Mouse (Mus musculus): ENCODE data around the gene Nek1. TPM values are rescaled to one million over a fixed set of nuclear protein-coding genes. Genes with fewer than 3 reads are reported as not detected.

Gene Nek1
- polyA plus RNA-seq, 1 experiment from 2014 or later = 21.1 TPM

GRCm38 (mm10) chr8:61132561-61133134 is 139.7 kb downstream of the Nek1 start:
- Histone ChIP-seq H3K4me1 (no peaks in the 10 kb centered on the region), H3K27me3 (replicated peaks; ENCODE audit: low read depth, poor library complexity, severe bottlenecking) (no peaks in the 10 kb centered on the region), H3K36me3 (replicated peaks) (peaks cover 3% of the 10 kb centered on the region; the same call in 1 of the 2 replicates), H3K9me3 (0 out of 2 replicates have a peak, but pooled peaks cover 4% of the 10 kb centered on the region), H3K4me3 (no peak overlapping the region), H3K27ac (replicated peaks) (no peak overlapping the region)
- no peak for DNase-seq (ENCODE audit: low spot score)
- WGBS = 91% methylated on average over 4 of the region's 4 CpGs

GRCm38 (mm10) chr8:61141869-61142268 is 148.9 kb downstream of the Nek1 start:
- 59% methylated on average over 6 of the region's 6 CpGs for WGBS
- Histone ChIP-seq H3K27me3 (replicated peaks; ENCODE audit: low read depth, poor library complexity, severe bottlenecking) (no peaks in the 10 kb centered on the region), H3K27ac (replicated peaks) (peak overlapping the region; percentile 12; the same call in 1 of the 2 replicates), H3K9me3 (no peaks in the 10 kb centered on the region), H3K4me1 (peaks cover 8% of the 10 kb centered on the region; the same call in 1 of the 2 replicates), H3K36me3 (replicated peaks) (no peaks in the 10 kb centered on the region), H3K4me3 (no peak overlapping the region)
- no peak for DNase-seq (ENCODE audit: low spot score)

DNA sequence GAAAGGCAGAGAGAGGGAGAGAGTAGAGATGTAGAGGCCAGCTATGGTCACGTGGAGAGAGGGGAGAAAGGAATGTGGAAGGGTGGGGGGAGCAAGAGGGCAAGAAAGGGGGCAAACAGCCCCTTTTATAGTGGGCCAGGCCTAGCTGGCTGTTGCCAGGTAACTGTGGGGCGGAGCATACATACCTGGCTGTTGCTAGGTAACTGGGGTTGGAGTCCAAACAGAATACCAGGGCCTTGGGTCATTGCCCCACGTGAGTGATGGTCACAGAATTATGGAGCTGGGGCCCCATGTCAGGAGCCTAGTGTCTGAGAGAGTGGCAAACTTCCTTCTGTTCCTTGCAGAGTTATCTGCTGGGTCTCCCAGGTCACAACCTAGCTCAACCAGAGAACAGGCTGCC is 149.3 kb downstream of the Nek1 start:
- Histone ChIP-seq H3K9me3 (no peaks in the 10 kb centered on the region), H3K36me3 (replicated peaks) (no peaks in the 10 kb centered on the region), H3K4me1 (peaks cover 8% of the 10 kb centered on the region; the same call in 1 of the 2 replicates), H3K27me3 (replicated peaks; ENCODE audit: low read depth, poor library complexity, severe bottlenecking) (no peaks in the 10 kb centered on the region), H3K4me3 (no peak overlapping the region), H3K27ac (replicated peaks) (no peak overlapping the region)
- 58% methylated on average over 3 of the region's 3 CpGs for WGBS
- DNase-seq (ENCODE audit: low spot score) = no peak

DNA sequence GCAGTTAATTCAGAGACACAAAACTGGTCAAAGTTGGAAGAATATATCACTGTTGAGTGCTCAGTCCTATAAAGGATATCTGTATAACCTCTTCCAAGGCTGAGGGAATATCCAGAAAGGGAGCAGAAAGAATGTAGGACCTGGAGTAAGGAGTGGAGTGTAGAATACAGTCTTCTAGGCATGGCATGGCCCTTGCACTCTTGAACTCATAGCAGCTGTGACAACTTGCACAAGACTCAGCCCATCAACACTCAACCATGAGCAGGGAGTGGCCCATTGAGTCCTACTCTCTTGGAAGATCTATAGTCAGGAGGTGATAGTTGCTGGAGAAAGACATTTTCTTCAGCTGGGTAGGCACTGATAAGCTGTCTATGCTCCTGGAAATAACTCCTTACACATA is 149.8 kb downstream of the Nek1 start:
- peaks cover 8% of the 10 kb centered on the region; the same call in 1 of the 2 replicates for H3K4me1 ChIP-seq
- no peak overlapping the region for H3K27ac ChIP-seq (replicated peaks)
- no peak for DNase-seq (ENCODE audit: low spot score)
- no peaks in the 10 kb centered on the region for H3K36me3 ChIP-seq (replicated peaks)
- no peaks in the 10 kb centered on the region for H3K27me3 ChIP-seq (replicated peaks; ENCODE audit: low read depth, poor library complexity, severe bottlenecking)
- H3K4me3 ChIP-seq = no peak overlapping the region
- no peaks in the 10 kb centered on the region for H3K9me3 ChIP-seq

GRCm38 (mm10) chr8:61148728-61149127 is 155.7 kb downstream of the Nek1 start:
- Histone ChIP-seq H3K36me3 (replicated peaks) (no peaks in the 10 kb centered on the region), H3K27me3 (replicated peaks; ENCODE audit: low read depth, poor library complexity, severe bottlenecking) (no peaks in the 10 kb centered on the region), H3K27ac (replicated peaks) (no peak overlapping the region), H3K4me1 (no peaks in the 10 kb centered on the region), H3K9me3 (no peaks in the 10 kb centered on the region), H3K4me3 (no peak overlapping the region)
- no peak for DNase-seq (ENCODE audit: low spot score)
- 84% methylated on average over 5 of the region's 5 CpGs for WGBS

DNA sequence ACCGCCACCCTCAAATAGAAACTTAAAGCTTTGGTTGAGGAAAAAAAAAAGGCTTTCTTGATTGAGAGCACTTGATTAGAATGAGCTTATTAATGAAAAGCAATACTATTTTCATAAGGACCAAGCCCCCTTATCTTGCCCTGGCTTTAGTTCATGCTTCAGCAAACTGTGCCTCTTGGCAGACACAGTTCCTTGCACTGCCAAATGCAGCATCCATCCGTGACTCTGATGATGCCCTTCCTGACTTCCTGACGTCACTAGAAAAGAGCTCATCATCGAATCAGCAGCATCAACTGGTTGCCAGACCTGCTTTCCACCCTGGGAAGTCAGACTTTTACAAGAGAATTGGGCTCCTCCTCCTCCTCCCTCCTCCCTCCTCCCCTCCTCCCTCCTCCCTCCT is 157.6 kb downstream of the Nek1 start:
- no peak for DNase-seq (ENCODE audit: low spot score)
- H3K36me3 ChIP-seq (replicated peaks) = no peaks in the 10 kb centered on the region
- H3K27me3 ChIP-seq (replicated peaks; ENCODE audit: low read depth, poor library complexity, severe bottlenecking) = no peaks in the 10 kb centered on the region
- H3K4me3 ChIP-seq = no peak overlapping the region
- 80% methylated on average over 4 of the region's 4 CpGs for WGBS
- H3K9me3 ChIP-seq = no peaks in the 10 kb centered on the region
- no peak overlapping the region for H3K27ac ChIP-seq (replicated peaks)
- H3K4me1 ChIP-seq = no peaks in the 10 kb centered on the region

DNA sequence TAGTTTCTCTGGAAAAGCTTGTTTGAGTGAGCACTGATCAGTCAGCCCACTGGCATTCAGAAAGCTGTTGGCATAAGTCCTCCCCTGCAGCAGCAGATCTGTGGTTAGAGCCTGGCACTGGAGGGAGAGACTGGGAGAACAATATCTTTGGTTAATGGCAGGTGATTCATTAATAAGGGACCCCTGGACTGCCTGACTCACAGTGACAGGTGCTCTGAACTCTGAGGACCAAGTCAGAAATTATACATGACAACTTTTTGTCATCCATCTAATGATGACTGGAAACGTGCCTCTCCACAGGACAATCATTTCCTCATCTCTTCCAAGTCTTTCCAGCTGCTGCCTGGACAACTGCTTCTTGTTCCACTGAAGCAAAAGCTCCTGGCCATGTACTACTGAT is 163.4 kb downstream of the Nek1 start:
- no peaks in the 10 kb centered on the region for H3K36me3 ChIP-seq (replicated peaks)
- no peaks in the 10 kb centered on the region for H3K4me1 ChIP-seq
- H3K27me3 ChIP-seq (replicated peaks; ENCODE audit: low read depth, poor library complexity, severe bottlenecking) = no peaks in the 10 kb centered on the region
- WGBS = 62% methylated on average over 1 of the region's 1 CpGs
- H3K4me3 ChIP-seq = no peak overlapping the region
- no peak for DNase-seq (ENCODE audit: low spot score)
- H3K9me3 ChIP-seq = no peaks in the 10 kb centered on the region
- no peak overlapping the region for H3K27ac ChIP-seq (replicated peaks)

DNA sequence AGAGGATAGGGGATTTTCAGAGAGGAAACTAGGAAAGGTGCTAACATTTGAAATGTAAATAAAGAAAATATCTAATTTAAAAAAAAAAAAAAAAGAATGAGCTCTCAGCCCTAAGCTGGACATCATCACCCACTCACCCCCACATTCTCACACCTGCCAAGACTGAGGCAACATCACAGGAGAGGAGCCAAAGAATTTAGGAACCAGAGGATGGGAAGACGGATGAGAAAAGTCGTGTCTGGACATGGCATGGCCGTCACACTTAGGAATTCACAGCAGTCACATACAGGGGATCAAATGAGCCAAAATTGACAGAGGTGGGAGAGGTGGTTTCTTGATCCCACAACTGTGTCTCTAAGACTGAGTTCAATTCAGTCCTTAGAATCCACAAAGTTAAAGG is 165.5 kb downstream of the Nek1 start:
- Histone ChIP-seq H3K27ac (replicated peaks) (no peak overlapping the region), H3K4me1 (no peaks in the 10 kb centered on the region), H3K27me3 (replicated peaks; ENCODE audit: low read depth, poor library complexity, severe bottlenecking) (no peaks in the 10 kb centered on the region), H3K36me3 (replicated peaks) (no peaks in the 10 kb centered on the region), H3K4me3 (no peak overlapping the region), H3K9me3 (no peaks in the 10 kb centered on the region)
- DNase-seq (ENCODE audit: low spot score) = no peak
- 85% methylated on average over 3 of the region's 3 CpGs for WGBS

DNA sequence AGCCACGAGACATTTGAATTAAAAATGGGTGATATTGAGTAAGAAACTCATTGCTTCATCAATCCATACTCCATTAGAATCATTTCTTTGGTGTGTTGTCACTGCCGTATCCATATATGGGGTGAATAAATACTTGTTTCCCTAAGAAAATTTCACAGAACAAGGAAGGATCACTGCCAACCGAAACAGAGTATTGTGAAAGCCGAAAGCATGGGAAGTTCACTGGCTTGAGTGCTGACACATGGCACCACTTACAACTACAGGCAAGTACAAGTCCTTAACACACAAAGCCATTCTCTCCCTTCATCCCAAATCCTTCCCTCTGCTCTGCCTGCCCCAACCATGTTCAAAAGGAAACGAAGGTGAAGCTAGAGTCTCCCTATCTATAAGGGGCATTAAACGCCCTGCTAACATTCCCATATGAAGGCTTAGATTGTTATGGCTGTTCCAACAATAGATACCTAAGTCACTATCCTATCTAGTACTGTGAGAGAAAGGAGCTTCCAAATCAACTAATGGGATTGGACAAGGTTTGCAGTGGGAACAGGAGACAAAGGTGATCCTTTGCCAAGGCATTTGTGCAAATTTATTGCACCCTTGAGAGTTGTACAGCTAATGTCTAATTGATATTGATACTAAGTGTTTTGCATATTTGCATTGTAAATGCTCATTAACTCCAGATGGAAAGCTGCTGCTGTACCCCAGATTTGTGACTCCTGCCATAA is 168.6 kb downstream of the Nek1 start:
- WGBS = 85% methylated on average over 6 of the region's 6 CpGs
- no peaks in the 10 kb centered on the region for H3K9me3 ChIP-seq
- H3K36me3 ChIP-seq (replicated peaks) = no peaks in the 10 kb centered on the region
- H3K27ac ChIP-seq (replicated peaks) = no peak overlapping the region
- no peaks in the 10 kb centered on the region for H3K27me3 ChIP-seq (replicated peaks; ENCODE audit: low read depth, poor library complexity, severe bottlenecking)
- DNase-seq (ENCODE audit: low spot score) = no peak
- no peak overlapping the region for H3K4me3 ChIP-seq
- H3K4me1 ChIP-seq = no peaks in the 10 kb centered on the region

DNA sequence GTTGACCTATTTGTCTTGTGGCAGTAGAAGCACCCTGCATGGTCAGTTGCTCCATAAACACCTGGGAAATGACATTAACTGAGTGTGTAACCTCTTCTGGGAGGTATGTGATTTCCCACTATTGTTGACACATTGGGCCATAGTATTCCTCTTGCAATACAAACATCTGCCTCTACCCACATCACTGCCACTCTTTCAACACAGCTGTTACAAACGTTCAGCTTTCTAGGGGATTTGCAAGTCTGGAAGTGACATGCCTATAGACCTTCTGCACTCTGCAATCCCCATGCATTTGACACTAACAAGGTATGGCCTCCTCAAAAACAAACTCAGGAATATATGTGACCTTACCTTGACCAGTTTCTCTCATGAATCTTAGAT is 169.2 kb downstream of the Nek1 start:
- H3K27me3 ChIP-seq (replicated peaks; ENCODE audit: low read depth, poor library complexity, severe bottlenecking) = no peaks in the 10 kb centered on the region
- no peak for DNase-seq (ENCODE audit: low spot score)
- H3K9me3 ChIP-seq = no peaks in the 10 kb centered on the region
- H3K36me3 ChIP-seq (replicated peaks) = no peaks in the 10 kb centered on the region
- no peaks in the 10 kb centered on the region for H3K4me1 ChIP-seq
- 77% methylated on average over 1 of the region's 1 CpGs for WGBS
- no peak overlapping the region for H3K27ac ChIP-seq (replicated peaks)
- H3K4me3 ChIP-seq = no peak overlapping the region

DNA sequence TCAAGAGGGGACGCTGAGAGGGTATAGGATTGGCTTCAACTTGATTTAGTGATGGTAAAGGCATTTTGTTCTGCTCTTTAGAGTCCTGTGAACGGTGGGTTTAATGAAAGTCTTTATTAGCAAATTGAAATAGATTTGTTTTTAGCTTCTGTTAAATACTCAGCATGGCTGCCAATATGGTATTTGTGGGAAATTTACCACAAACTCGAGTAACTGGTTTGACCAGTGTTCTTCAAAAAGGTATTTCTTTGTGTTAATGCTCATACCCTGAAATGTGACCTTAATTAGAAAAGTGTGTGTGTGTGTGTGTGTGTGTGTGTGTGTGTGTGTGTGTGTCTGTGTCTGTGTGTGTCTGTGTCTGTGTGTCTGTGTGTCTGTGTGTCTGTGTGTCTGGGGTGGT is 178.6 kb downstream of the Nek1 start:
- WGBS = 85% methylated on average over 3 of the region's 3 CpGs
- no peaks in the 10 kb centered on the region for H3K27me3 ChIP-seq (replicated peaks; ENCODE audit: low read depth, poor library complexity, severe bottlenecking)
- no peaks in the 10 kb centered on the region for H3K9me3 ChIP-seq
- peak; percentile 2 for DNase-seq (ENCODE audit: low spot score)
- no peaks in the 10 kb centered on the region for H3K4me1 ChIP-seq
- H3K4me3 ChIP-seq = no peak overlapping the region
- H3K36me3 ChIP-seq (replicated peaks) = no peaks in the 10 kb centered on the region
- no peak overlapping the region for H3K27ac ChIP-seq (replicated peaks)

- 84% methylated on average over 7 of the region's 7 CpGs for WGBS
- no peaks in the 10 kb centered on the region for H3K36me3 ChIP-seq (replicated peaks)
- no peaks in the 10 kb centered on the region for H3K27me3 ChIP-seq (replicated peaks; ENCODE audit: low read depth, poor library complexity, severe bottlenecking)
- no peak overlapping the region for H3K4me3 ChIP-seq
- DNase-seq (ENCODE audit: low spot score) = no peak
- H3K27ac ChIP-seq (replicated peaks) = no peak overlapping the region
- H3K4me1 ChIP-seq = no peaks in the 10 kb centered on the region
- no peaks in the 10 kb centered on the region for H3K9me3 ChIP-seq
Measured at GRCm38 (mm10) chr8:61173921-61174492, 181.0 kb downstream of the Nek1 start.

DNA sequence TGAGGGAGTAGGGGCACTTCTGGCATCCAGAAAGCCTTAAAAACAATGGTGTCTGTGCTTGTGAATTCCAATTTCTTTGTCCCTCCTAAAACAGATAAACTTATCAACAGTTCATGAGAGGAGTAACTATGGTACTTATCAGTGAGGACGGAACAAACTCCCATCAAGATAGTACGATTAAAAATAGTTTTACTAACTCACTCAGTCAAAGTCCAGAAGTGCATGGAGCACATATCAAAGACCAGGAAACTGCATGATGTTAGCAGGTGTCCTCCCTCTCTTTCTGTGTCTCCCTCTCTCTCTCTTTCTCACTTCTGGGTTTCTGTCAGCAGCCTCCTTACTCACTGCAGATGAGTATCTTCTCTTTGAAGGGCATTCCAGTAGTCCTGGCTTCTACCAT is 182.9 kb downstream of the Nek1 start:
- 93% methylated on average over 2 of the region's 2 CpGs for WGBS
- no peaks in the 10 kb centered on the region for H3K27me3 ChIP-seq (replicated peaks; ENCODE audit: low read depth, poor library complexity, severe bottlenecking)
- no peaks in the 10 kb centered on the region for H3K4me1 ChIP-seq
- H3K36me3 ChIP-seq (replicated peaks) = no peaks in the 10 kb centered on the region
- DNase-seq (ENCODE audit: low spot score) = no peak
- H3K9me3 ChIP-seq = no peaks in the 10 kb centered on the region
- no peak overlapping the region for H3K27ac ChIP-seq (replicated peaks)
- no peak overlapping the region for H3K4me3 ChIP-seq

Data from embryonic facial prominence, embryonic 10.5 days (tissue).